Mouse (Mus musculus) thymus, postnatal 25 days (tissue): Measurements from ENCODE around the gene Pou4f1.

Experiments
- DNase-seq: peaks from one replicate; pipeline ENCODE4 v3.0.0; 2022

The Pou4f1 gene

GRCm38 (mm10) chr14:104453824-104454223 lies 14.0 kb downstream of the Pou4f1 start:
- no peak for DNase-seq

GRCm38 (mm10) chr14:104434293-104434692 lies 33.5 kb downstream of the Pou4f1 start:
- no peak for DNase-seq

DNA sequence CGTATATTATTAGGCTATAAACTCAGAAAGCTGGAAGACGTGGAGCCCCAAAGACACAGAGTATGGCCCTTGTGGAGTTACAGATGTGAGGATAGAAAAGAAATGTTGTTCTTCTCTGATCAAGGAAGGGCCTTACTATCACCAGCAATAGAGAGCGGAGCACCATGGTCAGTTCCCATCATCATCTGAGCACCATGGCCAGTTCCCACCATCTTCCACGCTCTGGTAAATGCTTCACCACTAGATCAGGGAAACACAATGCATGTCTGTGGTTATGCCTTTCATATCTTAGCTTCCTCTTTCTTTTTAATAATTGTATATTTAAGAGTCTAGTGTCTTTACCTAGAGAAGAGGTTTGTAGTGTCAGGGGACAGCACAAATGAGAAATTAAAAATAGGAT lies 37.0 kb downstream of the Pou4f1 start:
- DNase-seq: no peak

DNA sequence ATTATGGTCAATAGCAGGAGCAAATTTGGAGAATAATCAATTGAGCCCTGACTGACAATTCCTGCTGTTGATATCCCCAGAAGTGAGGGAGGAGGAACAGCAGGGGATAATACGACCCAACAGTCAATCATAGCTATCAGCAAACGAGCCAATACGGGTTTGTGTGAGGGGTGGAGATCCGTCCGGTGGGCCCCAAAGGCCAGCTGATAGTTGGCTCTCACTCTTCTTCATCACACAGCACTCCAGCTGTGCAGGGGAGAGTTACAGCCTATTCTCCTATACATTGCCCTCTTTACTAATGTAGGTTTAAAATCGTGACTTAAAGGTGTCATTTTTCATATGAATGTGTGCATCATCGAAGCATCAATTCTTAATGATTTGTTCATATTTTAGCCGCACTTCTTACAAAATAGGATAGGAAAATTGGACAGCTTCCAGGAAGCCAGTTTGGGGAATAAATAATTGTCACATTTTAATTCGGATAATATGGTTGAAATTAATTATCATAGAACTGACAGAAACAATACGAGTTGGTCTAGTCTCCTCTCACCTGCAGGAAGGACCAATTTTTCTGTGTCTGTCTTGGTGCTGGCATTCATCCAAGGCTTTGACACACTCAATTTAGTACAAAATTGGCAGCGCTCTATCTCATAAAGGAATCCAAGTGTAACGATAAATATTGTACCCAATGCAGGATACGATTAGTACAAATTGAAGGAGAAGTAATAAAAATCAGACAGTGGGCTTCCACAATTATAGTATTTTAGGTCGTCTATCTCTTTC lies 43.9 kb downstream of the Pou4f1 start:
- DNase-seq: no peak
